ENCODE assay signal across 14 mouse cellular contexts in genomic region chr2:14992531-14992930, GRCm38 (mm10).
"Had no signal": no experiment of that assay in that cellular context is flagged by ENCODE, and none has a peak within 500 bp of the region (broad histone marks: within the 10 kb centered on the region; RNA-seq: fewer than 3 reads in every experiment).

No protein-coding gene starts in this region.

- H3K9me3 ChIP-seq: limb, embryonic 13.5 days; midbrain, embryonic 10.5 days; midbrain, embryonic 15.5 days; stomach, embryonic 15.5 days had no signal

- H3K27ac ChIP-seq: limb, embryonic 13.5 days; liver, embryonic 14.5 days; midbrain, embryonic 10.5 days; midbrain, embryonic 15.5 days; stomach, embryonic 15.5 days had no signal

- H3K36me3 ChIP-seq: midbrain, embryonic 15.5 days; stomach, embryonic 15.5 days had no signal

- H3K4me3 ChIP-seq: limb, embryonic 13.5 days; midbrain, embryonic 10.5 days; midbrain, embryonic 15.5 days; stomach, embryonic 15.5 days had no signal

- H3K9ac ChIP-seq: limb, embryonic 13.5 days; liver, embryonic 14.5 days; midbrain, embryonic 15.5 days; stomach, embryonic 15.5 days had no signal

- ATAC-seq: intestine, embryonic 16.5 days; lung, postnatal 0 days; midbrain, embryonic 15.5 days had no signal

- DNase-seq: kidney, adult 2 months; kidney, postnatal 25 days; layer of hippocampus, adult 9-11 months; left cerebral cortex, postnatal 4 days; lung, adult 18-20 months; lung, postnatal 36 days; right cerebral cortex, postnatal 14 days had no signal

- H3K27me3 ChIP-seq: limb, embryonic 13.5 days; midbrain, embryonic 15.5 days; stomach, embryonic 15.5 days had no signal

- H3K4me1 ChIP-seq: midbrain, embryonic 10.5 days; midbrain, embryonic 15.5 days; stomach, embryonic 15.5 days had no signal

- H3K4me2 ChIP-seq: limb, embryonic 13.5 days; midbrain, embryonic 15.5 days; stomach, embryonic 15.5 days had no signal
